Mouse (Mus musculus) gastrocnemius, adult 8-10 months (tissue): ENCODE measurements around the gene Ankrd13a. TPM values are rescaled to one million over a fixed set of nuclear protein-coding genes. Genes with fewer than 3 reads are reported as not detected.

Experiments
- DNase-seq, 2 experiments: peaks; one replicate each; pipeline ENCODE4 v3.0.0; 2022; ENCODE audit warnings: low spot score in 2 of 2
- total RNA-seq, 4 experiments: library from RNA; stranded (reverse); gene quantifications; 2 replicates each; pipeline ENCODE4 v1.2.4; 2022

Ankrd13a gene
- total RNA-seq, 4 experiments from 2014 or later, result 12.8 to 15.7 (median 14.4) TPM

DNA sequence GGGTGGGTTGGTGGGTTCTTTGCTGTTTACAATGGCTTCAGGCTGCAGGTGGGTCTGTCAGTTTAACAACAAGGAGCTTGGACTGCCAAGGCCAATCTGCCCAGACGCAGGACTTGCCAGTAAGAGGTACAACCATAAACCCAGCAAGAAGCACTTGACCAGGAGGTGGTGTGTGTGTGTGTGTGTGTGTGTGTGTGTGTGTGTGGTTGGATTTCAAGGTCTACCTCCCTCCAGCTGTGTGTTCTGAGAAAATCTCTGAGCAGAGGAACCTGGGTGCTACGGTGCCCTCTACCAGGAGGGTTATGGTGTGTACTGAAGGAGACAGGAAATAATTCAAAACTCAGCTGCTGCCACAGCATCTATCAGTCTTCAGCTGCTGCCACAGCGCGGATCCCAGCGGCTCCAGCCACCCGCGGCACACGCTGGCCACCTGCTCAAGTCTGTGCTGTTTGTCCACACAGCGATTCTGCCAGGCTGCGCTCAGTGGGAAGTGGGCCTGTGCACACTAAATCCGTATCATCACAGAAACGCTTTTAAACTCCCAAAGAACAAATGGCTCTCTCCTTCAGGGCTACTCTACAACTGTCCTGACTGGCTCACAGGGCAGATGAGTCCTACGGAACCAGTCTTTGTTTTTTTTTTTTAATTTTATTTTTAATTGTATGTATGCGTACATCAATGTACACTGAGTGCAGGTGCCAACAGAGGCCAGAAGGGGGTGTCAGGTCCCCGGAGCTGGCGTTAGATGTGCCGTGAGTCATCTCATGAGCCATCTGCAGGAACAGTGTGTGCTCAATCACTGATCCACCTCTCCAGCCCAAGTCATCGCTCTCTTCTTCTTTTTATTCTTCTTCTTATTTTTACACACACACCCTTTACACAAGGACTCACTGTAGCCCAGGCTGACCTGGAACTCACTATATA lies 9.4 kb upstream of the Ankrd13a start:
- no peak for DNase-seq

DNA sequence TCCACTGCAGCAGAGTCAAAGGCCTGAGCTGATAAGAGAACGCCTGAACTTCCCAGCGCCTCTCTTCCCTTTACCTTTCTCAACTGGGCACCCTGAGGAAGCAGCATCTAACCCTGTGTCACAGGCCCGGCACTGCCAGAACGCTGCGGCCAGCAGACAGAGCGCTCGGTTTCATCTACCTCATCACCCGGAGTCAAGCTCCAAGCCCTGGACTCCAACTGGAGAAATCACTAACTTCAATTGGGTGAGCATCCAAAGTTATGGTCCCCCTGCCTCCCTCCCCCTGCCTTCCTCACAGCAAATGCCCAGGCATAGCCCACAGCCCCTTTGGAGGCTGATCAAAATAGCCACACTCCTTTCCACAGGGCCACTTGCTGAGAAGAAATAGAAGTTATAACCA lies 7.8 kb upstream of the Ankrd13a start:
- DNase-seq, result no peak

DNA sequence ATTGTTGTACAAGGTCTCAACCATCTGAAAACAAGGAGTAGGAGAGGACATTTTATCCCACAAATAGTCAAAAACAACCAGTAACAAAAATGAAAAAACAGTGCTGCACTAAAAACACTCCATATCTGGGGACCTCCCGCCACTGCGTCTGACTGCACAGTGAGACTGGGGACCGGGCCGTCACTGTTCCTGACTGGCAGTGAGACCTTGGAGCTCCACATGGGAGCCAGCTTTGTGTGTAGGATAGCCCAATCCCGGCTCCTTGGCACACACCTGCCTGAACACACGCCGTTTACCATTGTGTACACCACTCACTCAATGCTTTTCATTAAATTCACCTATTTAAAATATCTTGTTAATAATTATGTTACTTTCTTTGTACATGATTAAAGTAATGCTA lies 7.3 kb upstream of the Ankrd13a start:
- DNase-seq, result no peak

DNA sequence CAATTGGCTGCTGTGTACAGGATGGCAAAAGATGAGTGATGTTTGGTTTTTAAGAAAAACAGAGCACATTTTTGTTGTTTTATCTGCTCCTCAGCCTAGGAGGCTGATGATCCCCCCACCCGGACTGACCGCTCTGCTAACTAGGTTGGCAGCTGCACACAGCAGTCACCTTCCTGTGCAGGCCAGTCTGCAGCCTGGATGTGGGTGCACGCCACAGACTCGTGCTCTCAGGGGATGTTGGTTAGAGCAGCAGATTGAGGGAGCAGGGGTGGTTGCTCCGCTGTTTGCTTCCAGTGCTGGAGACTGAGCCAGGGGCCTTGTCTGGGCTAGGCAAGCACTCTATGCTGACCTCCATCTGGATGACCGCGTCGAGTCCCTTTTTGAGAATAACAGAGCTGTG lies 4.7 kb upstream of the Ankrd13a start:
- no peak for DNase-seq

DNA sequence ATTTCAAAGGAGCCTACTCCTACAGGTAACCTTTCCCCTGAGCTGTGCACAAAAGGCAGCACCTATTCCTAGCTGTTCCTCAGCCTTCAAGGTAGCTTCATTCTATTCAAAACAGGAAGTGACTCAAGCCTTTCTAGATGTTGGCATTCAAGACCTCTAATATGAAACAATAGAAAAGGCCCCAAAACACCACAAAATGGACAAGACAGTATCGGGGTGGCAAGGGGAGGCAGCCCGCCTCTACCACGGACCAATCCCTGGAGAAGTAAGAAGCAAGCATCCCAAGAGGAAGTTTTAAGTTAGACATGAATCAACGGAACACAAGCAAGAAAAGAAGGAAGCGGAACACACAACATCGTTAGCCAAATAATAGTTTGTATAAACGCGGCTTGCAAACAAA lies 2.7 kb upstream of the Ankrd13a start:
- DNase-seq, result no peak

DNA sequence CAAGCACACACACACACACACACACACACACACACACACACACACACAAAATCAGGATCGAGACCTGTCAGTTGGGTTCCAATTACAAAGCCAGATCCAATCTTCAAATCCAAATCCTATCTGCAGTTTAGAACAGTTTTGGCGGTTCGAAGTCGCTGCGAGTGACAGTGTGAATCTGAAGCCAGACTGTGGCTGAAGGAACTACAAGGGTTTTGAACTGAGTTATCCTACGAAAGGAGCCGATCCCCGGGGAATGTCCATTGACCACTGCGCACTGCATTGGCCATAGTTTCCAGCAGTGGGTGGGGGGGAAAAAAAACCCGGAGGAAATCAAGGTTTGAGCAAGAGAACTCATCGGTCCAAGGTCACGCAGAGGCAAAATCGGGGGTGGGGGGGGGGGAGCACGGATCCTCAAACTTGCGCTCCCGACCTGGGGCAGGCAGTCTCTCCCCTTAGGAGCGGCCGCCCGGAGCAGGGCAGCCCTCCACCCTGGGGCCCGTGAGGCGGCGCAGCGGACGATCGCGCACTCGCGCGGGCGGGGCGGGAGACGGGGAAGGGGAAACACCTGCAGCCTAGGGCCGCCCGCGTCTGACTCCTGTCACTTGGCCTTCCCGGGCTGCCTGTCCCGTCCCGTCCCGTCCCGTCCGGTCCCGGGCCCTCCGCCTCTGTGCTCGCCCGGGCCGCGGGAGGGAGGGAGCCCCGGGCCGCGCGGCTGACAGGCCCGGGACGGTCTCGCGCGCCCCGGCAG lies 1.8 kb upstream of the Ankrd13a start:
- DNase-seq, result peak; percentile 28 to 34

DNA sequence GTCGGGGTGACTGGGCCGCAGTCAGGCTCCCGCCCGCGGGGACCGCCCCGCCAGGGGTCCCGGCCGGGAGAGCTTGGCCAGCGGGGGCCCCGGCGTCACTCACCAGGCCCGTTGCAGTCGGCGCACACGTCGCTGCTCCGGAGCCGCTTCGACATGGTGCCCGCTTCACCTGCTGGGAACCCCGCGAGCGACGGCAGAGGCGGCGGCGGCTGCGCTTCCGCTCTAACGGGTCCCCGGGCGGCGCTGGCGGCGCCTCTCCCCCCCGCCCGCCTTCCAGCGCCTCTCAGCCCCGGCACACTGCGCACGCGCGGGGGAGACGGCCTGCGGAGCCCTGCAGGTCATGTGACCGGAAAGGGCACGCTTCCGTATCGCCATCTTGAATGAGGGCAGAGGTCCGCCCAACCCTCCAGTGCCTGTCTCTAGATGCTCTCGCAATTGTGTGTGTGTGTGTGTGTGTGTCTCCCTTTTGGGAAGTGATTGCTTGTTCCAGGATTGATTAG lies 1.2 kb upstream of the Ankrd13a start:
- DNase-seq, result peak; percentile 93 to 95

DNA sequence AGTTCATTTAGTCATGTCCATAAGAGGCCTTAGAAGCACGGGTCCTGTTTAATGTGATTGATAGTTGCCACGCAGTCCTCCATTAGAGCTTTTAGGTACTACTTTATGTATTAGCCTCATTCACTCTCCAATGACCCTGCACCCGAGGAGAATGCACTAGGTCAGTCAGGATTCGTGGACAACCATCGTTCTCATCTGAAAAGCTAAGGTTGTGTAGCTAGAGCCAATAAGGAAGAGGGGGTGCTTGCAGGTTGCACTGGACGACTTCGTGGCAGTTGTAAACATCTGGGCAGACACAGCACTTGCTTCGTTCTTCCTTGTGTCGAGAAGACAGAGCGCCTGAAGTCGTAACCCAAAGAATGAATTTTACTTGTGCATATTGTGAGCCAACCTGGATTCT lies 697 bp upstream of the Ankrd13a start:
- no peak for DNase-seq

DNA sequence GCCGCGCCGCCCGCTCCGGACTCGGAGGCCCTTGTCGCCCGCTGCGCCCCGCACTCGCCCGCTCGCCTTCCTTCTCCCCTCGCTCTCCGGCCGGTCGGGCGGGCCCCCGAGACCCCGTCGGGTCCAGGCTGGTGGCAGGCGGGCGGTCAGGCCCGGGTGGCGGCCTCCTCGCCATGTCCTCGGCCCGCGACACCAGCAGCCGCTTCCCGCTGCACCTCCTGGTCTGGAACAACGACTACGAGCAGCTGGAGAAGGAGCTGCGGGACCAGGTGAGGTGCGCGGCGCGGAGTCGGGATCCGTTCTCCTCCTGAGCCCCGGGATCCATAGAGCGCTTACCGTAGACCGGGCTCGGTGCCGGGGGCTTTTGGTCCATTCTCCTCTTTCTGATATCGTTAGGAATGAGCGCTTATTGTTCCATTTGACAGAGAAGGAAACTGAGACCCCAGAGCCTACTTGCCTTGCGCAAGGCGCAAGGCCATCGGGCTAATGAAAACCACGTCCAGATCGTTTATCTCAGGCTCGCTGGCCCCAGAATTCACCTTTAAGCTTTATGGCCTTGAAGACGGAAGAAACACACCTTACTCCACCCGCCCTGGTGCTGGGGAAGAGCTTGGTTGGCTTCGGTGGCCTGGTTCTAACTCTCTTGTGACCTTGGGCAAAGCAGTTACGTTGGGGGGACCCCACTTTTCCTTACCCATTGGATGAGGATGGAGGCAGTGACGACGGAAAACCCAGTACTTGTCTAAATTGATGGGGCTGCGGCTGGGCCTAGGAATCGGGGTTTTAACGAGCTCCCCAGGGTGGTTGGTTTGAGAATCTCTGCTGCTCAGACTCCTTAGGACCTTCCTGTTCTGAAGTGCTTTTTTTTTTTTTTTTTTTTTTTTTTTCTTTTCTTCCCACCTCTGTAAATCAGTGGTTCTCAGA lies 841 bp downstream of the Ankrd13a start, which contains the start of gene Git2:
TSS of gene Git2 (minus strand) at position 462 of the 924 bp plus-strand sequence.
- no peak for DNase-seq

DNA sequence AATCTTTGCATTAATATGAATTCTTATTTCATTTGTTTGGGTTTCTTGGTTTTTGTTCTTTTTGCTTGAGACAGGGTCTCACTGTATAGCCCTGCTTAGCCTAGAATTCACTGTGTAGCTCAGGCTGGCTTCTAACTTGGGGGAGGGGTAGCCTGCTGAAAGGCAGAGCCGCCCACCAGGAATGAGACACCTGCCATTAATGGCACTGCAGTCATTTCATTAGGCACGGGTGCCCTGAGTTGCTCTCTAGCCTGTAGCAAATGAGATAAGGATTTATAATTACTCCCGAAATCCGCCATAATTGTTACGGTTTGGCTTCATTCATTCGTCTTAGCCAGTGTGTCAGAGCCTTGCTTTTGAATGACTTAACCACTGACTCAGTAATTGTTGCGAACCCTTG lies 1.7 kb downstream of the Ankrd13a start:
- DNase-seq, result no peak

DNA sequence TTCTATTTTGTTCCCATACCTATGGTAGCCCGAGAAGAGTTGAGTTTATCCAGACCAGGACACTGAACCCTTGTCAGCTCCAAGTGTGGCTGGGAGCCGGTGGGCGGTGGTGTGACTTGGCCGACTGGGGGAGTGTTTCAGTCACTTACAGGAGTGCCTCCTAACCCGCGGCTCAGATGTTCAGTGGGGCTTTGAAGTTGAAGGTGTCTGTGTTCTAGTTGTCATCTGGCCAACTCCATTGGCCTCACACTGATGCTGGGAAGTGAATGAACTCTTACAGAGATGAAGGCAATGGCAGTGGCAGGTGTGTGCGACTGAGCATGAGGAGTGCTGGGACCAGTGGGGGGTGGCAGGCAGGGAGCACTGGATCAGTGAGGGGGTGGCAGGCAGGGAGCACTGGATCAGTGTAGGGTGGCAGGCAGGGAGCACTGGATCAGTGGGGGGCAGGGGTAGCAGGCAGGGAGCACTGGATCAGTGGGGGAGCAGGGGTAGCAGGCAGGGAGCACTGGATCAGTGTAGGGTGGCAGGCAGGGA lies 5.5 kb downstream of the Ankrd13a start:
- no peak for DNase-seq

DNA sequence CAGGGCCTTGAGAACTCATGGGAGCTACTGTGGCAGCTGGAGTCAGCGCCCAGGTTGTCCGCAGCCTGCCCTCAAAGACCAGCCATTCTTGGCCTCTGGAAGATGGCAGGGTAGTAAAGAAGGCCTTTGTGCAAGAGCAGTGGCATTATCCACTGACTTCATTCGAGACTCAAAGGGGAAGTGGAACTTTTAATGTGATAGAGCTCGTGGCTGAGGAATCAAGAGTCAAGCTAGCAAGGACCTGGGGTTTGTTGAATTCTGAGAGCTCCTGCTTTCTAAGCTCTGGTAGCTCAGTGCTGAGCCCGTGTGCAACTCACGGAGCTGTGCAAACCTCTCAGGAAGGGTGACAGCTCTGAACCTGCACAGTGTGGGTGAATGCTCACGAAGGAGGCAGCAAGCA lies 6.4 kb downstream of the Ankrd13a start:
- no peak for DNase-seq

DNA sequence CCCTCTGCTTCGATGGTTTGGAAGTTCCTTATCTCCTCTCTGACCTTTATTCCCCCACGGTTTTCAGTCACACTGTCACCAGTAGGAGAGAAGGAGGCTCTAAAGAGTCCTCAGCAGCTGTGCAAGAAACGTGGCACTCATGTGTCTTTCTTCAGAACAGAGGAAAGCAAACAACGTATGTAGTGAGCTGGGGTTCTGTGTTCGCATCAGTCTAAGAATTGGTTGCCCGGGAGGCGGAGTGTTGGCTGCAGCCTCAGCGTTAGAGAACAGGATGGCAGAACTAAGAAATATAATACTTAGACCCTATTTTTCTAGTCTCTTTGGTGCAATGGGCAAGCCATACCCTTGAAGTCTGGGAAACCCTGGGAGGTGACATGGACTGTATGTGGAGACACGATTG lies 8.5 kb downstream of the Ankrd13a start:
- DNase-seq, result no peak

DNA sequence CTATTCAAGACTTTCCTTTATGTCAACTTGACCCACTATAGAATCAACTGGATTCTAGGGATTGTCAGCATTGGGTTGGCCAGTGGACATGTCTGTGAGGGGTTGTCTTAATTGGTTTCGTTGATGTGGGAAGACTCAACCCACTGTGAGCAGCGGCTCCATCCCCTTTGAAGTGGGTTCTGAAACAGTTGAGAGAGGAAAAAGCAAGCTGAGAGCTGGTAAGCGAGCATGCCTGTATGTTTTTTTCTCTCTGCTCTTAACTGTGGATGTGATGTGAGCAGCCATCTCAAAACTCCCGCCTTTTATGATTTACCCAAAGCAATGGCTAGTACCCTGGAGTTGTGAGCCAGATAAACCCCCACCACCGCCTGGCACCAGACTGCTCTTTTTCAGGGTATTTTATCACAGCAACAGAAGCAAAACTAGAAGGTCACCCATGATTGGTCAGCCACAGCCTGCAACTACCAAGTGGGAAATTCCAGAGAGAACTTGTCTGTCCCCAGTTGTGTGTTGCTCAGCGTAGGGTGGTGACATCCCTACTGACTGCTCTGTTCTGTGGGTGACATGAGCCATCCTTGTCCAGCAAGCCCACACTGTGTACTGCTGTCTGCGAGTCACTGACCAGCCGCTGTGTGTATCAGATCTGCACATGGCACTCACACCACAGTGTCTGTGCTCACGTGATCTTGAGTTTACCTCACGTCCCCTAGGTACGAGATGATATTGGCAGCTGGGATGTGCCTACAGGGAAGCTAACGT lies 9.1 kb downstream of the Ankrd13a start:
- DNase-seq, result no peak

DNA sequence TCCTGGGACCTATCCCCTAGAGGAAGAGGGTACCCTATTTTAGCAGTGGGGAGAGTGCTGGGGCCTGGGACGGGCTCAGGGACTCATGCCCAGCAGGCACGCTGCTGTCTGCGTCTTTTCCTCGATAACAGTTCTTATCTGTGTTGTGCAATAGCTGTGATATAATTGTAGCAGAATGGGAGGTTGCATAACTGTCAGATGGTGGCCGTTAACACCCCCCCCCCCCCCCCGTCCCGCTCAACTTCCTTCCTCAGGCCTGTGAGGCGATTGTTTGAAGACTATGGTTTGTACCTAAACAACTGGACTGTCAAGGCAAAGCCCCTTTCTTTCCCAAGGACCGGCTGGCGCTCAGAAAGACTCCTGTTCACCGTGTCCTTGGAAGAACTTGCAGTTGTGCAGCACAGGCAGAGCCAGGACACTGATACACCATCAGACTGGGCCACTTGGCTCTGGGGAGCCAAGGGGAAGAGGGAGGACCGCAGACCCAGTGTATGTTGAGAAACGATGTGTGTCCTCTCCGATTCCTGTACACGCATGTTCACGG lies 10.2 kb downstream of the Ankrd13a start:
- no peak for DNase-seq

DNA sequence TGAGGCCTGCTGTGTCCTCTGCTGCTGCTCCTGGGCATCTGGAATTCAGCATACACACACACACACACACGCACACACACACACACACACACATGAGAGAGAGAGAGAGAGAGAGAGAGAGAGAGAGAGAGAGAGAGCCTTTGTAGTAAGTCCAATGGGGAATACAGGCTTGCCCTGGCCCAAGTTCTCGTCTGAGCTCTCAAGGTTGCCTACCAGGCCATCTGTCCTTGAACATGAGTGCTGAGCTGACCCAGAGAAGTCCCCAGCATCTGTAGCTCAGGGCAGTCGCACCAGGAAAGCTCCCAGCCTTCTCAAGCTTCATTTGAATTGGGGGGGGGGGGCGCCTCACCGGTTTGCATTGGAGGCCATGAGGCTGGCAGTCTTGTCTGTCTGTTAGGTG lies 10.7 kb downstream of the Ankrd13a start:
- no peak for DNase-seq

DNA sequence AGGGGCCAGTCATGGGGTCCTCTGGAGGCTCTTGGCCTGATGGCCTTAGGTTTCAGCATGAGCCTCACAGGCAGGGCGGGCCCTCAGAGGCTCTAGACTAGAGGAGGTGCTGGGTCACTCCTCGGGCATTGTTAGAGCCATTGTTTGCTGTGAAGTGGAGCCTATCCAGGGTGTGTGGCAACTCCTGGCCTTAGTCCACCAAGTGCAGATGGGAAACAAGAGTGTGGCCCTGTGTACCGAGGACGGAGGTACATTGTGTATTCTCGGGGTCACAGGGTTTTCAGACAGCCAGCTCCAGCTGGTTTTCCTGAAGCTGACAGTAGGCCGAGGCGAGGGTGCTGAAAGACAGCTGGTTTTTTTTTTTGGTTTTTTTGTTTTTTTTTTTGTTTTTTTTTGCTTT lies 18.8 kb downstream of the Ankrd13a start:
- DNase-seq, result no peak

DNA sequence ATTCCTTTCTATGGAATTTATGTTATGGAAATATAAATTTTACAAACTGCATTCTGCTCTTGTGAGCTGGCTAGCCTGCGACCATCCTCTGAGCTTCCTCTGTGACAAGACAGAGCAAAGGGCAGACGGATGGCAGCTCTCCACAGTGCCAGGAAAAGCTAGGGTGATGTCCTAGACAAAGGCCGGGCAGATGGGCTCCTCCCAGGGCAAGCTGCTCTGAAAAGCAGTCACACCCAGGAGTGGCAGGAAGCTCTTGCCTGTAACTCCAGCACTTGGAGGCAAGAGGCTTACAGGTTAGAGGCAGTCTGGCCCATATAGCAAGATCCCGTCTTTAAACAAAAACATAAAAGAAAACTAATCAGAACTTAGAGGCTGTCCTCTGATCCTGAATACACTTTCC lies 20.1 kb downstream of the Ankrd13a start:
- no peak for DNase-seq

DNA sequence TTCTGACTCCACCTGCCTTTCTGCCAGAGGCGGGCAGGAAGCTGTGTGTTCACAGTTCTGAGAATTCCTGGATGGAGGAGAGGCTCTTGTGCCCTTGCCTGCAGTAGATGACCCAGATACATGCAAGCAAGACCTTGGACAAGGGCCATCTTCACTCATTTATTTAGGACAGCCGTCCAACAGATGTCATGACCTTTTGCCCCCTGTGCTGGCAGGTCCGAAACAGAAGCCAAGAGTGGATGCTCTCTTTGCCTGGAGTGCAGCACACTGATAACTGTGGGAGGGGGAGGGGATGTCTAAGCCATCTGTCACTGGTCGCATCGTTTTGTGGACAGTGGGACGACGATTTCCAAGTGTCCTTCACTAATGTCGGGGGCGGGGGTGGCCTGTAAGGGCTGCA lies 20.8 kb downstream of the Ankrd13a start:
- no peak for DNase-seq

DNA sequence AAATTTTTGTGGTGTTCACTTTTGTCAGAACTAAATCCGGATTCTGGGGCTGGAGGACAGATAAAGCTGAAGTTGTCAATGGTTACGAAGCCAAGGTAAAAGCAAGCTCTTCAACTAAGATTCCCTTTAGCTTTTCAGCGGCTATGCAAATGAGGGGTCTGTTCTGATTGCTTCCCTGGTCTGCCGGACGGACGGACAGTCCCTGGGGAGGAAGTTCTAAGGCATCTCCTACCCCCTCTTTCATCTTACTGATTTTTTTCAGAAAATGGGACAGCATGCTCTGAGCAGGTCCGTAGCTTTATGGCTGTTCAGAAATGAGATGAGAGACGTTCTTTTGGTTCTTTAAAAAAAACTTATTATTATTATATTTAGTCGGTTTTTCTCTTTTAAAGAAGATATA lies 21.2 kb downstream of the Ankrd13a start:
- no peak for DNase-seq
